Mouse (Mus musculus) heart, adult 2 months (tissue): ENCODE measurements at regions not wholly inside any gene's neighbourhood (a gene's known extent, or its start where the extent isn't known, plus 50 kb on each side); places are given as distances from the start of the nearest gene placed in this dataset.

Source experiments
- DNase-seq, 2 experiments: peaks; one replicate each; pipeline ENCODE4 v3.0.0; 2021
- H3K27ac ChIP-seq: fragments of 200-600 bp; 2 replicates; pipeline ENCODE4 v1.8.1; 2022
- H3K27me3 ChIP-seq: fragments of 200-500 bp; 2 replicates; pipeline ENCODE4 v1.6.1; 2012; ENCODE audit warnings: mild to moderate bottlenecking, low read length, inconsistent platforms, mixed read lengths; ENCODE audit not compliant: control insufficient read depth, insufficient read depth
- H3K36me3 ChIP-seq: fragments of 200-500 bp; 2 replicates; pipeline ENCODE4 v1.6.1; 2012; ENCODE audit warnings: low read length, inconsistent platforms; ENCODE audit not compliant: control insufficient read depth, insufficient read depth
- H3K4me1 ChIP-seq: fragments of 200-500 bp; 2 replicates; pipeline ENCODE4 v1.6.1; 2011; ENCODE audit warnings: low read length; ENCODE audit not compliant: control insufficient read depth, insufficient read depth
- H3K4me3 ChIP-seq: fragments of 200-600 bp; 2 replicates; pipeline ENCODE4 v1.8.1; 2022
- H3K79me2 ChIP-seq: fragments of 200-500 bp; replicated peaks from 2 replicates; pipeline ENCODE4 v1.6.1; 2012; ENCODE audit warnings: mild to moderate bottlenecking, inconsistent platforms, low read length, moderate library complexity, mixed read lengths; ENCODE audit not compliant: control insufficient read depth, insufficient read depth
- H3K9ac ChIP-seq: fragments of 200-500 bp; 2 replicates; pipeline ENCODE4 v1.6.1; 2012; ENCODE audit warnings: low read depth, mild to moderate bottlenecking, control low read depth, inconsistent platforms, low read length, mixed read lengths
- CTCF ChIP-seq: fragments of 200-600 bp; IDR thresholded peaks from 2 replicates; pipeline ENCODE4 v1.8.1; 2022; ENCODE audit warnings: antibody characterized with exemption, mild to moderate bottlenecking, moderate library complexity
- EP300 ChIP-seq: fragments of 200-500 bp; IDR thresholded peaks from 2 replicates; pipeline ENCODE4 v1.6.1; 2011; ENCODE audit warnings: low read depth, low read length, control low read depth; ENCODE audit not compliant: insufficient read depth
- POLR2A ChIP-seq: fragments of 200-500 bp; IDR thresholded peaks from 2 replicates; pipeline ENCODE4 v1.6.1; 2011; ENCODE audit warnings: mild to moderate bottlenecking, low read depth, low read length, control low read depth; ENCODE audit not compliant: insufficient read depth
- WGBS: fragments of 180-500 bp; shearing (Covaris S2); methylation state at CpG from one replicate; pipeline ENCODE4 v1.1.7; 2018; 5-methylcytosine and 5-hydroxymethylcytosine counted together
- intact Hi-C: fragments of 180-260 bp; cut with DNase I; formaldehyde crosslinking; loops from one replicate; pipeline ENCODE4 v1.15.1; 2025

DNA sequence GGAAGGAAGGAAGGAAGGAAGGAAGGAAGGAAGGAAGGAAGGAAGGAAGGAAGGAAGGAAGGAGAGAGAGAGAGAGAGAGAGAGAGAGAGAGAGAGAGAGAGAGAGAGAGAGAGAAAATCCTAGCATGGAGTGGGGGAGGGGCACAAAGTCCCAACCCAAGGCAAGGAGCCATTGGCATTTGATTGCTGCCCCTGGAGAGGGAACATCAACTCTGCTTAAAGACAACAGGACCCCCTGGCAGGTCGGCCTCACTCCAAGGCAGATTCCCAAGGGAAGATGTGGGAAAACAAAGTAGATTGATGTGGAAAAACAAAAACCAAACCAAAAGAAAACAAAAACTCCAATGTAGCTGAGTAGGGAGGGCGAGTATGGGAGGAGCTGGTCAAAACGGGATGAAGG lies 49.9 kb upstream of the Fzd10 start:
- H3K4me3 ChIP-seq: no peak overlapping the region
- H3K9ac ChIP-seq: no peak overlapping the region
- H3K27me3 ChIP-seq: no peaks in the 10 kb centered on the region; the same call in 1 of the 2 replicates
- H3K4me1 ChIP-seq: no peaks in the 10 kb centered on the region
- no peak overlapping the region for H3K27ac ChIP-seq
- DNase-seq: no peak
- H3K79me2 ChIP-seq: no peaks in the 10 kb centered on the region
- no peaks in the 10 kb centered on the region for H3K36me3 ChIP-seq
- WGBS: 18% methylated on average over 3 of the region's 3 CpGs
- TF ChIP-seq EP300 (no peak), POLR2A (no peak), CTCF (no peak)
- intact Hi-C loops: no loop called here

DNA sequence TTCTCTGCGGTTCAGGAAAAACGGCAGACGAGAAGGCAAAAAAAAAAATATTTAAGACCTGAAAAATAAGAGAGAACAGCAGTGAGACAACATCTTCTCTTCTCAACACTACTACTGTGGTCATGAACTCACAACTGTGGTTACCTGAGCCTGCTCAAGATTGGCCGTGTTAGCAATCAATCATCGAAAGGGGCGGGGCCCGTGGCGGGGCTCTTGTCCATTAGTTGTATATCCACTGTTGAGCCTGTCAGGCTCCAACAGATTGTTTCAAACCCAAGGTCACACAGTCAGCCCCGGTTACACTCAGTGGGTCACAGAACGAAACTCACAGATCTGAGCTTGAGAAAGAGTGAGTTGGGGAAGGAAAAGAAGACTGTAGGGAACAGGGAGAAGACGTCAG lies 50.8 kb upstream of the Fzd10 start:
- Histone ChIP-seq H3K4me3 (no peak overlapping the region), H3K27ac (no peak overlapping the region), H3K79me2 (no peaks in the 10 kb centered on the region), H3K4me1 (no peaks in the 10 kb centered on the region), H3K27me3 (no peaks in the 10 kb centered on the region; the same call in 1 of the 2 replicates), H3K36me3 (no peaks in the 10 kb centered on the region), H3K9ac (no peak overlapping the region)
- WGBS: 81% methylated on average over 11 of the region's 11 CpGs
- DNase-seq: no peak
- TF ChIP-seq EP300 (no peak), CTCF (no peak), POLR2A (no peak)
- intact Hi-C loops: no loop called here

DNA sequence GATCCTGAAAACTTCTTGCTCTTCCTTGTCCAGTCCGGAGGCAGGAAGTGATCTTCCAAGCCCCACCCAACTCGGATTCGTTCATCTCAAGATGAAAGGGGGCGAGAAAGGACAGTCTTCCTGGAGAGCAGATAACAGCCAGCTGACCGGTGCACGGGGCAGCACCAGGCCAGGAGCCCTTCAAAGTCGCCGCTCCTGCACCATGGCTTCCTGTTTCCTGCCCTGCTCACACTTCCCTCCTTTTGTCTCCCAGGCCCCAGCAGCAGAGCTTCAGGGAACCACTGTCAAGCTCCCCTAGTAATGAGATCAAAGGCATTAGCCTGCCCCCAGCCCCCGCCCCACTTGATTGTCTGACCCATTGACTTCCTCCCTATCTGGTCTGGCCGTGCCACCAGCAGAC lies 58.6 kb upstream of the Fzd10 start:
- H3K4me3 ChIP-seq: no peak overlapping the region
- no peak for DNase-seq
- no peaks in the 10 kb centered on the region for H3K4me1 ChIP-seq
- 4% methylated on average over 10 of the region's 10 CpGs for WGBS
- H3K36me3 ChIP-seq: no peaks in the 10 kb centered on the region
- H3K27me3 ChIP-seq: no peaks in the 10 kb centered on the region
- no peak overlapping the region for H3K9ac ChIP-seq
- H3K27ac ChIP-seq: no peak overlapping the region
- no peaks in the 10 kb centered on the region for H3K79me2 ChIP-seq
- TF ChIP-seq CTCF (no peak), EP300 (no peak), POLR2A (no peak)
- intact Hi-C loops: no loop called here

DNA sequence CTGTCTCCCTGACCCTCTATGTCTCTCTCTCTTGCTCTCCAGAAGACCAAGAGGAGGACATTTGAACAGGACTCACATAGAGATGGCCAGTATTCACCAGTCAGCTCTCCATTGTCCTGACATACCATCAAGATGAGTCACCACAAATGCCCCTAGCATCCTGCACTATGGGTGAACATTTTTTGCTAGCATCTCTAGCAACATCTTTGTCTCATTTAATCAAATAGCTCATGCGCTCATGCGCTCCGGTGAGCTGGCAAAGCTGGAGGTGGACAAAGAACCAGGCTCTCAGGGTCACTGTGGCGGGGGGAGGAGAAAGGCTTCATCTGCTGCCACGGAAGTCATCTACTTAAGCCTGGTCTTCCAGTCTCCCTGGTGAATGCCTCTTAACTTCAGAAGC lies 62.0 kb upstream of the Fzd10 start:
- Histone ChIP-seq H3K79me2 (no peaks in the 10 kb centered on the region), H3K4me1 (no peaks in the 10 kb centered on the region), H3K4me3 (no peak overlapping the region), H3K9ac (no peak overlapping the region), H3K27me3 (no peaks in the 10 kb centered on the region), H3K36me3 (no peaks in the 10 kb centered on the region), H3K27ac (no peak overlapping the region)
- TF ChIP-seq POLR2A (no peak), EP300 (no peak)
- DNase-seq: no peak
- intact Hi-C loops: no loop called here
- 79% methylated on average over 5 of the region's 5 CpGs for WGBS

DNA sequence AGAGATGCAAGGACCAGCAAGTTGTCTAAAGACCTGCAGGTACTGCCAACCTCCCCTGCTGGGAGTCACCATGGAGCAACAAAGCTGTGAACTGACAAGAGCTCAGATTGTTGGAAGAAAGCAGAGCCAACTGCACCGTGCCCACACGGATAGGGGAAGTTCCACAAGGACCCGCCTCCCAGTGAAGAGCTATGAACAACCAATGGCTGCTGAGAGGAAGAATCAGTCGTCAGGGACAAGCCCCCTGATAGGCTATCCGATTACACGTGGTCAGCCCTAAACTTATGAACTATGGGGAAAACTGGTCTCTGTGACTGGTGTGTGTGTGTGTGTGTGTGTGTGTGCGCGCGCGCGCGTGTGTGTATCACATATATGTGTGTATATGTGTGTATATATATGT lies 63.4 kb upstream of the Fzd10 start:
- no peaks in the 10 kb centered on the region for H3K4me1 ChIP-seq
- no peak overlapping the region for H3K4me3 ChIP-seq
- H3K79me2 ChIP-seq: no peaks in the 10 kb centered on the region
- WGBS: 57% methylated on average over 12 of the region's 12 CpGs
- no peak overlapping the region for H3K27ac ChIP-seq
- DNase-seq: no peak
- TF ChIP-seq CTCF (no peak), POLR2A (no peak), EP300 (no peak)
- H3K36me3 ChIP-seq: no peaks in the 10 kb centered on the region
- H3K9ac ChIP-seq: no peak overlapping the region
- no peaks in the 10 kb centered on the region for H3K27me3 ChIP-seq
- intact Hi-C loops: no loop called here

DNA sequence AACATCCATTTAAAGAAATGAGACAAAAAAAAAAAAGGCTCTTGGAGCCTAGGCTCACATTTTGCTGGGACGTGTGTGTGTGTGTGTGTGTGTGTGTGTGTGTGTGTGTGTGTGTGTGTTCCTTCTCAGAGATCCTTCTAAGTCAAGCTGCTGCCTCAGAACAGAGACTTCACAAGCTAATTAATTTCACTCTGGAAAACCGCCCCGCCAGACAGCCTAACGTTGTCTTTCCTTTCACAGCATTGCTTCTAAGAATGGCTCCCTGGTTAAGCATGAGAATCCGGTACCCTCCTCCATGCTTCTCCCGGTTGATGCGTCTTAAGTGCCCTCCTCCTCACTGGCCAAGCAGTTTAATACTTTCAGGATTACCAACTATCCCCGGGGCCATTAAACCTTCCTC lies 64.3 kb upstream of the Fzd10 start:
- no peaks in the 10 kb centered on the region for H3K4me1 ChIP-seq
- no peaks in the 10 kb centered on the region for H3K79me2 ChIP-seq
- H3K36me3 ChIP-seq: no peaks in the 10 kb centered on the region
- no peaks in the 10 kb centered on the region for H3K27me3 ChIP-seq
- DNase-seq: no peak
- no peak overlapping the region for H3K4me3 ChIP-seq
- H3K27ac ChIP-seq: no peak overlapping the region
- WGBS: 54% methylated on average over 8 of the region's 8 CpGs
- intact Hi-C loops: no loop called here
- TF ChIP-seq EP300 (no peak), CTCF (no peak), POLR2A (no peak)
- no peak overlapping the region for H3K9ac ChIP-seq

DNA sequence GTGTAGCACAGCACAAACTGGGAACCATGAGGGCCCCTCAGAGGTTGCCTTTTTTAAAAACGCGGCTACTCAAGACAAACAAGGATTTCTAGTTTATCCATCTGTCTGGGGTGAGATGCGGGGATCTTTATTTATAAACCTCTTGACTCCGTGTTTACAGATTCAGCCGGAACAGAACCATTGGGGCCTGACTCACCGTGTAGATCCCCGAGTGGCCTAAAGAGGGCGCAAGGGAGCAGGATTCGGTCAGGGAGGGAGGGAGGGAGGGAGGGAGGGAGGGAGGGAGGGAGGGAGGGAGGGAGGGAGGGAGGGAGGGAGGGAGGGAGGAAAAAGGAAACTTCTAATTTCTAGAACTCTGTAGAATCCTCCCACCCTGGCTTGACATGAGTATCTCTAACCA lies 73.4 kb upstream of the Fzd10 start:
- Histone ChIP-seq H3K36me3 (no peaks in the 10 kb centered on the region), H3K79me2 (no peaks in the 10 kb centered on the region), H3K4me1 (no peaks in the 10 kb centered on the region), H3K9ac (no peak overlapping the region), H3K4me3 (no peak overlapping the region), H3K27ac (no peak overlapping the region), H3K27me3 (no peaks in the 10 kb centered on the region)
- intact Hi-C loops: no loop called here
- TF ChIP-seq CTCF (no peak), POLR2A (no peak), EP300 (no peak)
- 30% methylated on average over 7 of the region's 9 CpGs for WGBS
- DNase-seq: no peak
